Mouse (Mus musculus): ENCODE data around the gene Gm8994.

Gene Gm8994

GRCm38 (mm10) chr6:136363313-136363712, 36.0 kb downstream of the Gm8994 start:
- no peak for DNase-seq (ENCODE audit: low spot score in 2 of 2)

GRCm38 (mm10) chr6:136364008-136364407, 36.7 kb downstream of the Gm8994 start:
- DNase-seq (ENCODE audit: low spot score in 2 of 2): no peak

- no peak for DNase-seq (ENCODE audit: low spot score in 2 of 2)
Observed at GRCm38 (mm10) chr6:136364430-136365098, 37.2 kb downstream of the Gm8994 start.

GRCm38 (mm10) chr6:136376097-136376496, 48.8 kb downstream of the Gm8994 start:
- no peak for DNase-seq (ENCODE audit: low spot score in 2 of 2)
